Mouse (Mus musculus): ENCODE data around the gene Olfr523. TPM values are rescaled to one million over a fixed set of nuclear protein-coding genes. Genes with fewer than 3 reads are reported as not detected.
"Not testable (repeated sequence)": the region's sequence is repeated elsewhere in the genome, so short reads cannot be mapped to it uniquely, and the experiment has no call there.

Olfr523 gene
- polyA plus RNA-seq (2015; fragmentation: Nextera tagmentation; extraction: Ambion mirVana), result not detected in 2 replicates

GRCm38 (mm10) chr7:140172936-140173335, at the start of gene Olfr523:
Gene Olfr523, plus strand, starts transcription at chr7:140173217.
- TF ChIP-seq CTCF (IDR thresholded peaks at IDR 0.05; ENCODE audit: low read depth) (no peak), EP300 (optimal IDR thresholded peaks at IDR 0.05) (no peak)
- Histone ChIP-seq H3K4me1 (replicated peaks; ENCODE audit: control insufficient read depth, insufficient read depth) (no peaks in the 10 kb centered on the region), H3K9ac (ENCODE audit: low read length) (no peak within 1 kb of the TSS), H3K9me3 (ENCODE audit: control insufficient read depth, low read length) (no peaks in the 10 kb centered on the region), H3K27me3 (ENCODE audit: control insufficient read depth, insufficient read depth, low read length) (no peaks in the 10 kb centered on the region), H3K27ac (replicated peaks) (no peak within 1 kb of the TSS), H3K4me2 (replicated peaks; ENCODE audit: low read depth) (no peak within 1 kb of the TSS), H3K36me3 (ENCODE audit: control insufficient read depth, insufficient read depth, low read length) (no peaks in the 10 kb centered on the region), H3K4me3 (ENCODE audit: low read depth, low read length) (no peak within 1 kb of the TSS)
- DNase-seq (ENCODE audit: low spot score), result no peak
- ATAC-seq (ENCODE audit: low FRiP score, low TSS enrichment), result no peak
- 47% methylated on average over 1 of the region's 1 CpGs for WGBS

GRCm38 (mm10) chr7:140124382-140124781, 48.6 kb upstream of the Olfr523 start:
- Histone ChIP-seq H3K36me3 (ENCODE audit: control insufficient read depth, insufficient read depth, low read length) (no peaks in the 10 kb centered on the region), H3K4me1 (replicated peaks; ENCODE audit: control insufficient read depth, insufficient read depth) (peaks cover 3% of the 10 kb centered on the region; the same call in 1 of the 2 replicates), H3K27me3 (ENCODE audit: control insufficient read depth, insufficient read depth, low read length) (no peaks in the 10 kb centered on the region), H3K27ac (replicated peaks) (no peak overlapping the region), H3K9me3 (ENCODE audit: control insufficient read depth, low read length) (no peaks in the 10 kb centered on the region), H3K9ac (ENCODE audit: low read length) (no peak overlapping the region), H3K4me2 (replicated peaks; ENCODE audit: low read depth) (no peak overlapping the region), H3K4me3 (ENCODE audit: low read depth, low read length) (no peak overlapping the region)
- TF ChIP-seq CTCF (IDR thresholded peaks at IDR 0.05; ENCODE audit: low read depth) (no peak), EP300 (optimal IDR thresholded peaks at IDR 0.05) (no peak)
- DNase-seq (ENCODE audit: low spot score) (no peak), ATAC-seq (ENCODE audit: low FRiP score, low TSS enrichment) (no peak)
- WGBS, result 77% methylated on average over 1 of the region's 1 CpGs

GRCm38 (mm10) chr7:140125278-140126021, 47.6 kb upstream of the Olfr523 start:
- TF ChIP-seq CTCF (IDR thresholded peaks at IDR 0.05; ENCODE audit: low read depth) (no peak), EP300 (optimal IDR thresholded peaks at IDR 0.05) (no peak)
- peak overlapping the region; percentile 88 for H3K27ac ChIP-seq (replicated peaks)
- H3K9ac ChIP-seq (ENCODE audit: low read length), result peak overlapping the region; percentile 89
- no peaks in the 10 kb centered on the region for H3K36me3 ChIP-seq (ENCODE audit: control insufficient read depth, insufficient read depth, low read length)
- DNase-seq (ENCODE audit: low spot score) (peak; percentile 99), ATAC-seq (ENCODE audit: low FRiP score, low TSS enrichment) (peak; percentile 94)
- H3K4me3 ChIP-seq (ENCODE audit: low read depth, low read length), result peak overlapping the region; percentile 85
- no peaks in the 10 kb centered on the region for H3K27me3 ChIP-seq (ENCODE audit: control insufficient read depth, insufficient read depth, low read length)
- peak overlapping the region; percentile 81 for H3K4me2 ChIP-seq (replicated peaks; ENCODE audit: low read depth)
- H3K4me1 ChIP-seq (replicated peaks; ENCODE audit: control insufficient read depth, insufficient read depth), result peaks cover 3% of the 10 kb centered on the region; the same call in 1 of the 2 replicates
- no peaks in the 10 kb centered on the region for H3K9me3 ChIP-seq (ENCODE audit: control insufficient read depth, low read length)
- 2% methylated on average over 39 of the region's 40 CpGs for WGBS

- peak; percentile 26 for DNase-seq (ENCODE audit: low spot score)
- H3K4me2 ChIP-seq (replicated peaks; ENCODE audit: low read depth), result peak overlapping the region; percentile 81
- H3K27ac ChIP-seq (replicated peaks), result peak overlapping the region; percentile 88
- H3K36me3 ChIP-seq (ENCODE audit: control insufficient read depth, insufficient read depth, low read length), result no peaks in the 10 kb centered on the region
- peaks cover 3% of the 10 kb centered on the region; the same call in 1 of the 2 replicates for H3K4me1 ChIP-seq (replicated peaks; ENCODE audit: control insufficient read depth, insufficient read depth)
- no peaks in the 10 kb centered on the region for H3K9me3 ChIP-seq (ENCODE audit: control insufficient read depth, low read length)
- TF ChIP-seq EP300 (optimal IDR thresholded peaks at IDR 0.05), result no peak
- no peak for TF ChIP-seq CTCF (IDR thresholded peaks at IDR 0.05; ENCODE audit: low read depth)
- peak; percentile 2; the same call in 1 of the 2 replicates for ATAC-seq (ENCODE audit: low FRiP score, low TSS enrichment)
- peak overlapping the region; percentile 89 for H3K9ac ChIP-seq (ENCODE audit: low read length)
- no peaks in the 10 kb centered on the region for H3K27me3 ChIP-seq (ENCODE audit: control insufficient read depth, insufficient read depth, low read length)
- 5% methylated on average over 5 of the region's 5 CpGs for WGBS
- peak overlapping the region; percentile 85 for H3K4me3 ChIP-seq (ENCODE audit: low read depth, low read length)
These were observed 47.0 kb upstream of the Olfr523 start for GRCm38 (mm10) chr7:140126022-140126350.

- no peaks in the 10 kb centered on the region for H3K27me3 ChIP-seq (ENCODE audit: control insufficient read depth, insufficient read depth, low read length)
- peak overlapping the region; percentile 12; the same call in 1 of the 2 replicates for H3K4me3 ChIP-seq (ENCODE audit: low read depth, low read length)
- no peaks in the 10 kb centered on the region; the same call in 1 of the 2 replicates for H3K36me3 ChIP-seq (ENCODE audit: control insufficient read depth, insufficient read depth, low read length)
- DNase-seq (ENCODE audit: low spot score) (no peak), ATAC-seq (ENCODE audit: low FRiP score, low TSS enrichment) (no peak; the same call in 1 of the 2 replicates)
- no peak for TF ChIP-seq EP300 (optimal IDR thresholded peaks at IDR 0.05)
- no peak for TF ChIP-seq CTCF (IDR thresholded peaks at IDR 0.05; ENCODE audit: low read depth)
- H3K4me2 ChIP-seq (replicated peaks; ENCODE audit: low read depth), result peak overlapping the region; percentile 31
- H3K9me3 ChIP-seq (ENCODE audit: control insufficient read depth, low read length), result no peaks in the 10 kb centered on the region
- WGBS, result 63% methylated on average over 3 of the region's 3 CpGs
- H3K9ac ChIP-seq (ENCODE audit: low read length), result peak overlapping the region; percentile 32; the same call in 1 of the 2 replicates
- H3K4me1 ChIP-seq (replicated peaks; ENCODE audit: control insufficient read depth, insufficient read depth), result peaks cover 3% of the 10 kb centered on the region; the same call in 1 of the 2 replicates
- no peak overlapping the region; the same call in 1 of the 2 replicates for H3K27ac ChIP-seq (replicated peaks)
These were observed 46.1 kb upstream of the Olfr523 start for GRCm38 (mm10) chr7:140126934-140127333.

GRCm38 (mm10) chr7:140127911-140128310, 45.1 kb upstream of the Olfr523 start:
- ATAC-seq (ENCODE audit: low FRiP score, low TSS enrichment) (no peak), DNase-seq (ENCODE audit: low spot score) (no peak)
- TF ChIP-seq CTCF (IDR thresholded peaks at IDR 0.05; ENCODE audit: low read depth) (no peak), EP300 (optimal IDR thresholded peaks at IDR 0.05) (no peak)
- Histone ChIP-seq H3K4me2 (replicated peaks; ENCODE audit: low read depth) (no peak overlapping the region), H3K4me3 (ENCODE audit: low read depth, low read length) (no peak overlapping the region), H3K27ac (replicated peaks) (no peak overlapping the region), H3K36me3 (ENCODE audit: control insufficient read depth, insufficient read depth, low read length) (no peaks in the 10 kb centered on the region; the same call in 1 of the 2 replicates), H3K9me3 (ENCODE audit: control insufficient read depth, low read length) (no peaks in the 10 kb centered on the region), H3K9ac (ENCODE audit: low read length) (no peak overlapping the region), H3K4me1 (replicated peaks; ENCODE audit: control insufficient read depth, insufficient read depth) (peaks cover 3% of the 10 kb centered on the region; the same call in 1 of the 2 replicates), H3K27me3 (ENCODE audit: control insufficient read depth, insufficient read depth, low read length) (no peaks in the 10 kb centered on the region)
- 91% methylated on average over 2 of the region's 2 CpGs for WGBS

- H3K27me3 ChIP-seq (ENCODE audit: control insufficient read depth, insufficient read depth, low read length), result not testable (repeated sequence)
- WGBS, result 92% methylated on average over 7 of the region's 7 CpGs
These were observed 40.8 kb upstream of the Olfr523 start for GRCm38 (mm10) chr7:140132184-140132583.

GRCm38 (mm10) chr7:140134033-140134432, 39.0 kb upstream of the Olfr523 start:
- not testable (repeated sequence) for H3K27ac ChIP-seq (replicated peaks); H3K9ac ChIP-seq (ENCODE audit: low read length); ATAC-seq (ENCODE audit: low FRiP score, low TSS enrichment); H3K36me3 ChIP-seq (ENCODE audit: control insufficient read depth, insufficient read depth, low read length); DNase-seq (ENCODE audit: low spot score); H3K4me2 ChIP-seq (replicated peaks; ENCODE audit: low read depth); H3K4me1 ChIP-seq (replicated peaks; ENCODE audit: control insufficient read depth, insufficient read depth); H3K9me3 ChIP-seq (ENCODE audit: control insufficient read depth, low read length); H3K4me3 ChIP-seq (ENCODE audit: low read depth, low read length); H3K27me3 ChIP-seq (ENCODE audit: control insufficient read depth, insufficient read depth, low read length)
- 84% methylated on average over 5 of the region's 7 CpGs for WGBS

More at GRCm38 (mm10) chr7:140132184-140132583, 40.8 kb upstream of the Olfr523 start:
- H3K36me3 ChIP-seq (ENCODE audit: control insufficient read depth, insufficient read depth, low read length); H3K4me2 ChIP-seq (replicated peaks; ENCODE audit: low read depth); H3K4me1 ChIP-seq (replicated peaks; ENCODE audit: control insufficient read depth, insufficient read depth); H3K9ac ChIP-seq (ENCODE audit: low read length); H3K9me3 ChIP-seq (ENCODE audit: control insufficient read depth, low read length); ATAC-seq (ENCODE audit: low FRiP score, low TSS enrichment); DNase-seq (ENCODE audit: low spot score); H3K27ac ChIP-seq (replicated peaks); H3K4me3 ChIP-seq (ENCODE audit: low read depth, low read length): not testable (repeated sequence)
